Mouse (Mus musculus): ENCODE data around the gene Hsd17b11. TPM values are rescaled to one million over a fixed set of nuclear protein-coding genes. Genes with fewer than 3 reads are reported as not detected.
A peak's percentile ranks its signal among the peaks of the same experiment; 100 is the strongest.

The Hsd17b11 gene
- total RNA-seq (2022) = 10 to 100 TPM; 77.7 to 87.8 (median 80.6) TPM

DNA sequence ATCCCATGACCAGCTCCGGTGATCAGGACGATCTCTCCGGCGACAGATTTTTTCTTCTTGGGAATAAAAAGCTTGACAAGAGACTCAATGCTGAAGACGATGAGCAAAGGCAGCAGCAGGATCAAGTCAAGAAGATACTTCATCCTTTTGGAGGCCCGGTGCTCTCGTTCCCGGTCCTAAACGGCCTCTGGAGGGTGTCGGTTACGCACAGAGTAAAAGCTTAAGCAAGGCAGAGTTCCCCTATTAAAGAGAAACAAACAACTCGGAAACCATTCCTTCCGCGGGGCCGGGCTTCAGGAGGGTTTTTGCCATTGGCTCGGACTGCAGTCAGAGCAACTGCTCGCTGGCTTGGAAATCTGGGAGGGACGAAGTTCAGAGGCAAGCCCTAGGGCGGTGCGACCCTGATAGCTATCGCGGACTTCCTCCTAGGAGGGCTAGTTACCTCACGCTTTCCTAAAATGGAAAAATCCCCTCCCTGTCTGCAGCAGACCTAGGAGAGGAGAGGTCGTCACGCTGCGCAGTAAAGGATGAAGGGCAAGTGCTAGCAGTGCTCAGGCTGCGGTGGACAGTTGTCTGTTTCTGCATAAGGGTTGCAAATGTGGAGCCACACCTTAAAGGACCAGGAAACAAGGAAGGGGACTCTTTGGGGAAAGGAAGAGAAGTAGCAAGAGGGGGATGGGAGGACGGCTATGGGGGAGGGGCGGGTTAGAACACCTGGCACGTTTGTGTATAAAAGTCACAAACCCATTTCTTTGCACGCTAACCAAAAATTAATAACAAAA is at the start of gene Hsd17b11:
Hsd17b11 (minus strand) TSS at position 323 of the 782 bp plus-strand sequence.
- peak; percentile 90 for DNase-seq

- no peak for DNase-seq
Observed at GRCm38 (mm10) chr5:104071048-104071447, 49.3 kb upstream of the Hsd17b11 start.

- no peak for DNase-seq
Observed at GRCm38 (mm10) chr5:104068751-104069150, 47.0 kb upstream of the Hsd17b11 start.

DNA sequence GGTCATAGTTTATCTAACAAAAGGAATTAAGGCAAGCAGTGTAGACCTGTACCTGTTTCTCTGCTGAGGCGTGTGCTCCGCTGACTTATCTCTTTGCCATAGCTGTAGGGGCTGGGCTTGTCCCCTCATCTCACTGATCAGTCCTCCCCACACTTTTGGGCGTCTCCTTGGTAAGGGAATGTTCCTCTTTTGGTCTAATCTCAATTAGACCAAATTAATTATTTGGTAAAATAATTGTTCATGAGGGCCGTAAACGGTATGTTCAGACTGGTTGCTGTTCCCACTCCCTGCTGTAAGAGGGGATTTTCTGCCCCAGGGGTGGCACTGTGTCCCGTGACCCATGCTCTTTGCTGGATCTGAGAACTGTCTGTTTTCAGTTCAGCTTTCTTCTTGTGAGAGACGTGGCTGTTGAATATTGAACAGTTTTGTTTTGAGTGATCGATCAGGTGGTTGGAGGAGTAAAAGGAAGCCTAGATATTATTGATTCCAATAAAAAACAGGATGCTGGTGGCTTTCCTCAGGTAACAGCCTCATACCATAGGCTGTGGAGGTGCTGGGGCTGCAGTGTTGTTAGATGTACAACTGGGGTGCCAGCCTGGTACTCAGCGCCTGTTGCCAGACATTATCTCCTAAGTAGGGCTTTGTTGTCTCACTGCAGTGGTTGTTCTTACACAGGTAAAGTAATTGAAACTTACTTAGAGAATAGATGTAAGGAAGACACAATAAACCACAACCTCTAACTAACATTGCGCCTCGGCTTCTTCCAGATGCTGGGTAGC is 41.2 kb upstream of the Hsd17b11 start:
- no peak for DNase-seq

DNA sequence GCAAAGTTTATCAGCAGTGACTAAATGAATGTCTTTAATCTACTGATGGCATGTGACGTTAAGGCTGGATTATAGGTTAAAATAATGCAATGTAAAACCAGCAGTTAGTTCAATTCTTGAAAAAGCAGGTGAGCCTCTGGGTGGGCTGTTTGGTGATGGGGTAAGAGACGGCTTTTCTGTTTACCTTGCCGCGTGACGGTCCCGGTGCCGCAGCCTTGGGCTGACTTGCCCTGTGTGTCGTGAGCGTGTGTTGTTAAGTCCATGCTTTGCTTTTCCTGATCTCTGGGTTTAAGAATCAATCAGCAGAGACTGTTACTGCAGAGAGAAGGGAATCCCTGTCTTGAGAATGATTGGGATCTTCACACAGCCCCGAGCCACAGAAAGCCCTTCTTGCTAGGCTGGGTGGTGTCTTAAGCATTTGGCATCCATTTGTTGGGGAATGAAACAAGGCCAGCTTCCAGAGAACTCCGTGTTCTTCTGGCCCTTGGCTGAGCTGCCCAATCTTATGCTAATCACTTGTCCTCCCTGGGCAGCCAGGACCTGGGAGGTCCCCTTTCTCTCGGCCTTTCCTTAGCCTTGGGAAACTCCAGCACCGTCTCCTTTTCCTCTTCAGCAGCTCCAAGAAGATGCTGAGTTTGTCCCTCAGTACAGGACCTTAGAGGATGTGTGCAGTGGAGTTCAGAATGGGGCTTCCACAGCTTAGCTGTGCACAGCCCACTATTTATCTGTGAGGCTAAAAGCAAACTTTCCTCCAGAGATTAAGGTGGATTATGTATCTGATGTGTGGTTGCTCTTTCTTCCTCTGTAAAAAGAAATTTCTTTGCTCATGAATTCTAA is 40.4 kb upstream of the Hsd17b11 start:
- DNase-seq = no peak

GRCm38 (mm10) chr5:104060429-104060828 is 38.7 kb upstream of the Hsd17b11 start:
- DNase-seq = no peak

DNA sequence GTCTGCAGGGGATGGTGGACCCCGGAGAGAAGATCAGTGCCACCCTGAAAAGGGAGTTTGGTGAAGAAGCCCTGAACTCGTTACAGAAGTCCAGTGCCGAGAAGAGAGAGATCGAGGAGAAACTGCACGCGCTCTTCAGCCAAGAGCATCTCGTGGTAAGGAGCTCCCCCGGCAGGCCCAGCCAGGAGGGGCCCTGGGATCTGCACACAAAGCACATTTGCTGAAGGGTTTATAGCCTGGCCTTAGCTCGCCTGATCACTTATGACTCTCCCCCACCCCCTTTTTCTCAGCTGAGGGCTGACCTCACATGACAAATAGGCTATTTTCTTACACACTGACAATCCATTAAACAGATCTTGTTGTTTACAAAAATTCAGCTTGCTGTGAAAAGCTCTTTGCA is 37.9 kb upstream of the Hsd17b11 start:
- no peak for DNase-seq

DNA sequence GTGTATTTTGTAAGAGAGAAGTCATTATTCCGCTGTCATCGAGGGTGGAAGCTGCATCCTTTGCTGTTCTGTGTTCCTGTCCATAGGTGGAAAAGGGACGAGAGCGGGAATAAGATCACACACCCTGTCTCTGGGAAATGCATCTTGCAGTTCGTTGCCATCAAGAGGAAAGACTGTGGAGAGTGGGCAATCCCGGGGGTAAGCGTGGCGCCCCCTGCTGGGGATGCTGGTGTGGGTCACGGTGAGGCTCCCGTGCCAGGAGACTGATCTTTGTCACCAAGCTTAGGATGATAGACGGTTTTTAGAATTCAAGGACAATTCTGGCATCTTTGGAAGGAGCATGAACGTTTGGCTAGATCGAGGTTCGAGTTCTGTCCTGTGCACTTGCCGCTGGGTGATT is 36.3 kb upstream of the Hsd17b11 start:
- no peak for DNase-seq

DNA sequence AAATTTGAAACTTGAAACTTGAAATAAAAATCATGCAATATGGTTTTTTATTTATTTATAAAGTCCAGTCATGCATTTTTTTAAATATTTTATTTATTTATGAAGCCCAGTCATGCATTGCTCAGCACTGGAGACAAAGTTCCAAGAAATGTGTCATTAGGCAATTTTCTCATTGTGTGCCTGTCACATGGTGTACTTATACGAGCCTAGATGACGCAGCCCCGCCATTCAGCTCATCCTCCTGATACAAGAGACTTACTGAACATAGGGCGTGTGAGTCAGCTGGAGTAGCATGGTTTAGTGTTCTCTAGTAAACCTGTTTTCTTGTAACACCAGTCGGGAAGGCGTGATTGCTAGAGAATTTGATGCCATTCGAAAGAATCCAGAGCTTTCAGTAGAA is 34.6 kb upstream of the Hsd17b11 start:
- no peak for DNase-seq

- no peak for DNase-seq
Observed at GRCm38 (mm10) chr5:104055816-104056215, 34.1 kb upstream of the Hsd17b11 start.

DNA sequence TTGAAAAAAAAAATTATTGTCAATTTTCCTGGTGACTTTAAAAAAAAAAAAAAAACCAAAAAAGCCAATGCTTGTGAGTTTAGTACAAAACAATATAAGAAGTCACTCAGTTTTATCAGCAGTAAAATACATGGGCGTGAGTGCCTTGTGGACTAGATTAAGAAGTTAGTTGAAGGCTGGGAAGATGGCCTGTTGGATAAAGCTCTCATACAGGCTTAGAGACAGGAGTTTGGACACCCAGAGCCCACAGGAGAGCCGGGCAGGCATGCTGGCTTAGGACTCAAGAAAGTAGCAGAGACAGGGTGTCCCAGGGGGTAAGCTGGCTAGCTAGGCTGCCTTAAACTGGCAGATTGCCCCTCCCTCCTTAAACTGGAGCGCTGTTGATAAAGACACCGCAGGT is 33.2 kb upstream of the Hsd17b11 start:
- DNase-seq = no peak

- no peak for DNase-seq
Observed at GRCm38 (mm10) chr5:104052956-104053355, 31.2 kb upstream of the Hsd17b11 start.

DNA sequence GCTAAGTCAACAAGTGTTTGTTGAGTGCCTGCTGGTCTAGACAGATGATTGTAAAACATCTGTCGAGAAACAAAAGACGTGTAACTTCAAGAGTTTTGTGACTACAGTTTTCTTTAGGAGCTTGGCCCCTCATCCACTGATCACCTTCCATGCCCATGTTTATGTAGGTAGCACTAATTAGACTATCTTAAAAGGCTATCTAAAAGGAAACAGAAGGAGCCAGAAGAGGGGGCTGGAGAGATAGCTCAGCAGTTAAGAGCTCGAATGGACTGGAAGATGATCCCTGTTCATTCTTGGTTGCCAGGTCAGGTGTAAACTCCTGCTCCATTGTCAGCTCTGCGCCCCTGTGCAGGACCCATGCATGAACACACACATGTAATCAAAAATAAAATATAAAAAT is 26.4 kb upstream of the Hsd17b11 start:
- no peak for DNase-seq

DNA sequence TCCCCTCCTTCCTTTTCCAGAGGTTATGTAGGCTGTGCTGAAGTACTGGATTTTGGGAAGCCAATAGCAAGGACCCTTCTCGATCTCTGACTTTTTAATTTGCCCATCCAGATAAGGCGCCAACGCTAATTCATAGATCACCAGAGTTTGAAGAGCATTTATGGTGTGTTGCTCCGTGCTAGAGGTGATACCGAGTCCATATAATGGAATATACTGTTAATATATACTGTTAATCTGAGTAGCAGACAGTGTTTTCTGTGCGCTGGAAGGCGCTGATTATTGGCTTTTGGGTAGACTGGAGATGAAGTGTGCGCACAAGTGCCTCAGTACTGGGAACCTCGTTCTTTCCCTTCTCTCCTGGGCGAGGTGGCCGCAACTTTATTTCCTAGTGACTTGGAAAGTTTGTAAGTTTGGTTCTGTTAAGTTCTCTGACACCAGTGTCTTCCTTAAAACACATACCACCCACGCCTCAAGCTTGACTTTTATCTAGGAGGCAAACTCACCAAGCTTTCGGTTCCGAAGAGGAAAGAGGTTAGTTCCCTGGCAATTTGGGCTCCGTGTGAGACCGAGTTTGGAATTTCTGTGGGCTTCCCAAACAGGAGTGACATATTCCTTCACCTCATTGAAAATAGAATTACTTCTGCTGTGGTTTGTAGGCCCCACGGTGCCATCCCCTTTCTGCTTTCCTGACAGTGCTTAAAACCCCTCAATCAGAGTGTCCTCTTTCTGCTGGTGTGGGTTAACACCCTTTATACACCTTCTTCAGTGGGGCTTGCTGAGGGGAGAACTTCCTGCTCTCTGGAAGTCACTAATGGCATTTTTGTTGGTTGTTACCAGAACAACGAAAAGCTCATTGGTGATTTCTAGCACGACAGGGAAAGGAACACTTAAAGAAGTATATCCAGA is 25.7 kb upstream of the Hsd17b11 start:
- no peak for DNase-seq

DNA sequence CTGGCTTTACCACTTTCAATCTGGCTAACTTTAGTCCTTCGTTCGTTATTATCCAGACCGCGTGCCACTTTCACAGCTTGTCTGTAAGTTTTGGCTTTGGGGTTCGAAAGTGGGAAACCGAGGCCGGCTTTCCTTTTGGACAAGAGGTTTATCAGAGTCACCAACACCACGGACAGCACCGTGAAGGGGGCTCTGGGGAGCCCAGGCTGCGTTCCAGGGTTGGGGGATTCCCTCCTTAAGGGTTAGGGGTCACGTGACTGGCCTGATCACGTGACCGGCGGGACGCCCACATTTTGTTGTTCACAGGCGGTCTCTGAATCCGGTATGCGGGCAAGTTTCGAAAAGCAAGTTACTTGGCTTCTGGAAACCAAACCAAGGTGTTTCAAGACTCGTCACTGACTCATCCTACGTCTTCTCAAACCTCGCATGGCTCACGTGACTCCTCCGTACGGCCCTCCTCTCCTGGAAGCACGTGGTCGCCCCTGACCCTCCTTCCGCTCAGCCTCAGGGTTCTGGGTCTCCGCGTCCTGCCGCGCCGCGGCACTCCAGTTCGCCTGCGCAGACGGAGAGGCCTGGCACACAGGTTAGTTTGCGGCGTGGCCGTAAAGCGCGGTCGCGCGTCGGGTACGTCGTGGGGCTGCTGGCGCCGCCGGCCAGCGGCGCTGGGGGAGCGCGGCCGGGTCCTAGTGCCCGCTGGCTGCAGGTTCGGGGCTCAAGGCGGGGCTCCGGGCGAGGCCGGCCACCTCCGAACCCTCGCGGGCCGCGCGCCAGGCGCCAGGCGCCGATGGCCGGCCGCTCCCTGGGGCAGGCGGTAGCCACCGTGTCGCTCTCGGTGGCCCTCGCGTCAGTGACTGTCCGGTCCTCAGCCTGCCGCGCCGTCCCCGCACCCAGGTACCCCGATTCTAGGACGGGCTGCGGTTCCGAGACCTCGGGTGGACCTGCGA is 24.8 kb upstream of the Hsd17b11 start, which contains the start of gene Nudt9:
Nudt9 (plus strand) TSS at position 51 of the 944 bp plus-strand sequence.
- peak; percentile 98 for DNase-seq

DNA sequence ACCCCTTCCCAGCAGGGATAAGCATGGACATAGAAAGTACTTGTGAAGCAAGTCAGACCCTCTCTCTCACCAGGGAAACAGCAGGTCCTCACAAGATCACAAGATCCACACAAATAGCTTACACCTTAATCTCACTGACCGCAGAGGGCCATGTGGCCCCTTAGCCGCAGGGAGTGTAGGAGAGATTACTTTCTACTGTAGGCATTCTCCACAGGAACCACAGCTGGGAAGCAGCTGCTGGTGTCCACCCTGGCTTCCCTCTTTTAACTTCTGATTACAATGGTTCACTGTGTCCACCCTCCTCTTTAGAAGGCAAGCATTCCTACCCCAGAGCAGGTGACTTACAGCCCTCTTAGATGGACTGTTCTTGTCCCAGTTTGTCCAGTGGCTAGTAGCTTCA is 22.0 kb upstream of the Hsd17b11 start:
- DNase-seq = no peak

GRCm38 (mm10) chr5:104042906-104043305 is 21.2 kb upstream of the Hsd17b11 start:
- DNase-seq = no peak

- peak; percentile 21 for DNase-seq
Observed at GRCm38 (mm10) chr5:104039154-104039932, 17.6 kb upstream of the Hsd17b11 start.

- DNase-seq = no peak
Observed at GRCm38 (mm10) chr5:104036686-104037085, 15.0 kb upstream of the Hsd17b11 start.

DNA sequence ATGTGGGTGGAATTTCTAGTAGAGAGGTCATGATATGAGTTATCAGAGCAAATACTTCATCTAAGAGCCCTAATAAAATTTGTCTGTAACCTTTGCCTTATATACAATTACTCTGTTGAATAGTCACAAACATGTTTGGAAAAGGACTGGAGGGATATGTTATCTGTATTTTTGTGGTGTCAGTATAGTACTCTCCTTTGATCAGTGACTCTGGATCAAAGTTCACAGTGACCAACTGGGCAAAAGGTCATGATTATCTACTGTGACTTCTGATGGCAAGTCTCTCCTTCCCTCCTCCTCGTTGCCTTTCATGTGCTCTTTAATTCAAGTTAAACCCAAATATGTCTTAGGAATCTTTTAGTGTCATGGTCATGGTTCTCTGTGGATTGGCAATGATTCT is 14.1 kb upstream of the Hsd17b11 start:
- DNase-seq = no peak

All from adrenal gland, adult 8-10 months (tissue).